Mouse (Mus musculus) C2C12 (cell line): ENCODE results near the gene Tcp11x2.

Source experiments
- CTCF ChIP-seq: IDR thresholded peaks from one replicate; pipeline ENCODE4 v1.5.1; 2011; ENCODE audit not compliant: control insufficient read depth, insufficient read depth, insufficient read length
- MAX ChIP-seq: IDR thresholded peaks from one replicate; pipeline ENCODE4 v1.6.1; 2011; ENCODE audit warnings: mild to moderate bottlenecking, control low read depth
- MYOD1 ChIP-seq: IDR thresholded peaks from one replicate; pipeline ENCODE4 v1.6.1; 2011; ENCODE audit warnings: low read depth; ENCODE audit not compliant: control insufficient read depth, insufficient read length

GRCm38 (mm10) chrX:135704349-135704748, 10.8 kb upstream of the Tcp11x2 start:
- TF ChIP-seq CTCF (no peak), MAX (no peak), MYOD1 (no peak)
